Mouse (Mus musculus): ENCODE results near the gene Fbxl3. TPM values are rescaled to one million over a fixed set of nuclear protein-coding genes. Genes with fewer than 3 reads are reported as not detected.

Gene Fbxl3
- total RNA-seq, 2 experiments from 2014 or later: 57.5 to 65.3 TPM

- DNase-seq: peak; percentile 80 to 84
- intact Hi-C loops (cut with DNase I): loop anchor here (1.0 kb wide), 1 partner anchor 39 kb away; no protein-coding TSS in a partner anchor
Measured at GRCm38 (mm10) chr14:103051159-103051769, 48.1 kb downstream of the Fbxl3 start.

- intact Hi-C loops (cut with DNase I): no loop called here
- no peak for DNase-seq
Measured at GRCm38 (mm10) chr14:103048292-103049086, 50.9 kb downstream of the Fbxl3 start.

GRCm38 (mm10) chr14:103046677-103047076 lies 52.7 kb downstream of the Fbxl3 start, which contains the start of gene Acod1:
Gene Acod1 (plus strand): TSS chr14:103046977.
- no peak for DNase-seq
- intact Hi-C loops (cut with DNase I): no loop called here

GRCm38 (mm10) chr14:103037016-103037415 lies 62.4 kb downstream of the Fbxl3 start:
- intact Hi-C loops (cut with DNase I): no loop called here

GRCm38 (mm10) chr14:103034076-103034475 lies 65.3 kb downstream of the Fbxl3 start:
- no peak for DNase-seq
- intact Hi-C loops (cut with DNase I): no loop called here

More at GRCm38 (mm10) chr14:103037016-103037415, 62.4 kb downstream of the Fbxl3 start:
- DNase-seq: no peak

GRCm38 (mm10) chr14:103033271-103033823 lies 66.0 kb downstream of the Fbxl3 start:
- DNase-seq: peak; percentile 13 to 28
- intact Hi-C loops (cut with DNase I): no loop called here

Other genes with a start within 250 kb of the Fbxl3 start
- 10 to 100 TPM; 20.7 to 23.3 TPM for gene Kctd12, start 116.9 kb downstream of the Fbxl3 start, total RNA-seq (2021)
- gene Acod1, start 52.6 kb downstream of the Fbxl3 start, total RNA-seq (2021): not detected
- gene Cln5, start 29.4 kb downstream of the Fbxl3 start, total RNA-seq (2021): 10 to 100 TPM; 17.0 to 18.7 TPM
- gene Mycbp2, start 247.2 kb upstream of the Fbxl3 start, total RNA-seq (2021): 10 to 100 TPM; 28.9 to 29.2 TPM